Mouse (Mus musculus) kidney, postnatal 25 days (tissue): ENCODE results near the gene BC030870.
"Not testable (repeated sequence)": the region's sequence is repeated elsewhere in the genome, so short reads cannot be mapped to it uniquely, and the experiment has no call there.

ENCODE experiments used
- DNase-seq, 2 experiments: peaks; one replicate each; pipeline ENCODE4 v3.0.0; 2021; ENCODE audit warnings: mixed read lengths in 2 of 2

The BC030870 gene

GRCm38 (mm10) chr8:65129199-65129788 lies at the start of gene BC030870:
Gene BC030870 (minus strand): TSS chr8:65129563.
- no peak for DNase-seq

GRCm38 (mm10) chr8:65174746-65175476 lies 45.5 kb upstream of the BC030870 start:
- no peak for DNase-seq

GRCm38 (mm10) chr8:65169184-65169583 lies 39.8 kb upstream of the BC030870 start:
- DNase-seq, result no peak

- not testable (repeated sequence) for DNase-seq
Observed at GRCm38 (mm10) chr8:65160676-65161075, 31.3 kb upstream of the BC030870 start.

GRCm38 (mm10) chr8:65159096-65159748 lies 29.9 kb upstream of the BC030870 start:
- no peak for DNase-seq

GRCm38 (mm10) chr8:65157901-65158300 lies 28.5 kb upstream of the BC030870 start:
- no peak for DNase-seq

GRCm38 (mm10) chr8:65138830-65139466 lies 9.6 kb upstream of the BC030870 start:
- DNase-seq, result no peak

GRCm38 (mm10) chr8:65126454-65126853 lies 2.9 kb downstream of the BC030870 start:
- no peak for DNase-seq

GRCm38 (mm10) chr8:65126014-65126413 lies 3.3 kb downstream of the BC030870 start:
- DNase-seq, result no peak

GRCm38 (mm10) chr8:65112092-65112491 lies 17.3 kb downstream of the BC030870 start:
- no peak for DNase-seq

- DNase-seq, result peak; percentile 78 to 86
Observed at GRCm38 (mm10) chr8:65110285-65110691, 19.1 kb downstream of the BC030870 start.

- DNase-seq, result no peak
Observed at GRCm38 (mm10) chr8:65108936-65109335, 20.4 kb downstream of the BC030870 start.

- DNase-seq, result no peak
Observed at GRCm38 (mm10) chr8:65107936-65108718, 21.2 kb downstream of the BC030870 start.

- DNase-seq, result no peak
Observed at GRCm38 (mm10) chr8:65104041-65104440, 25.3 kb downstream of the BC030870 start.

- DNase-seq, result no peak
Observed at GRCm38 (mm10) chr8:65103632-65104031, 25.7 kb downstream of the BC030870 start.

GRCm38 (mm10) chr8:65099735-65100134 lies 29.6 kb downstream of the BC030870 start:
- DNase-seq, result peak; percentile 48 to 60

- peak in 1 of 2 experiments; percentile 43 for DNase-seq
Observed at GRCm38 (mm10) chr8:65097760-65098415, 31.5 kb downstream of the BC030870 start.

GRCm38 (mm10) chr8:65089781-65090180 lies 39.6 kb downstream of the BC030870 start:
- DNase-seq, result no peak

- DNase-seq, result no peak
Observed at GRCm38 (mm10) chr8:65088120-65088519, 41.2 kb downstream of the BC030870 start.

GRCm38 (mm10) chr8:65087711-65088110 lies 41.7 kb downstream of the BC030870 start:
- peak; percentile 35 to 50 for DNase-seq

- no peak for DNase-seq
Observed at GRCm38 (mm10) chr8:65085680-65086079, 43.7 kb downstream of the BC030870 start.

GRCm38 (mm10) chr8:65080731-65081130 lies 48.6 kb downstream of the BC030870 start:
- no peak for DNase-seq
